ENCODE assay signal across 8 mouse cellular contexts in genomic region chr6:115134501-115135331, GRCm38 (mm10). TPM values are rescaled to one million over a fixed set of nuclear protein-coding genes. Genes with fewer than 3 reads are reported as not detected.
DNase-seq lines count a peak whose midpoint lies in the region; ATAC-seq and TF ChIP-seq lines count a peak whose summit lies in the region.

TSS of gene Syn2 (plus strand) at chr6:115134902.

- peak; percentile 81 for DNase-seq in R1 (ENCODE audit: low read depth, low spot score)
- peak; percentile 96 for DNase-seq in cerebellum, adult 9-11 months
- peak; percentile 84 to 90 for DNase-seq in frontal cortex, postnatal 14 days (ENCODE audit: low spot score in 2 of 2)
- peak; percentile 89 for DNase-seq in hindbrain, embryonic 10.5 days (ENCODE audit: low spot score)
- peak; percentile 92 for DNase-seq in layer of hippocampus, adult 9-11 months
- peak; percentile 93 for DNase-seq in lung, embryonic 14.5 days
- peak; percentile 66 for DNase-seq in ovary, postnatal 14 days (ENCODE audit: low spot score)
- DNase-seq in thymus, postnatal 0 days (ENCODE audit: low spot score), result peak; percentile 81

- H3K27me3 ChIP-seq in hindbrain, embryonic 10.5 days (ENCODE audit: insufficient read depth, poor library complexity, severe bottlenecking), result peaks cover 46% of the 10 kb centered on the region
- peaks cover 23% of the 10 kb centered on the region for H3K27me3 ChIP-seq in lung, embryonic 14.5 days (ENCODE audit: insufficient read depth, low read length)

- peak; percentile 97 for ATAC-seq in lung, embryonic 14.5 days (ENCODE audit: insufficient read depth)

- H3K4me2 ChIP-seq in lung, embryonic 14.5 days, result peak within 1 kb of the TSS; percentile 95

- peaks cover 13% of the 10 kb centered on the region for H3K4me1 ChIP-seq in hindbrain, embryonic 10.5 days (replicated peaks)
- H3K4me1 ChIP-seq in lung, embryonic 14.5 days (ENCODE audit: insufficient read depth), result no peaks in the 10 kb centered on the region

- no peaks in the 10 kb centered on the region for H3K9me3 ChIP-seq in hindbrain, embryonic 10.5 days
- H3K9me3 ChIP-seq in lung, embryonic 14.5 days (ENCODE audit: low read depth, low read length), result no peaks in the 10 kb centered on the region

- H3K4me3 ChIP-seq in hindbrain, embryonic 10.5 days, result peak within 1 kb of the TSS; percentile 75
- H3K4me3 ChIP-seq in lung, embryonic 14.5 days (ENCODE audit: low read depth, low read length), result peak within 1 kb of the TSS; percentile 57

- under 1% methylated on average over 75 of the region's 75 CpGs for WGBS in hindbrain, embryonic 10.5 days
- under 1% methylated on average over 75 of the region's 75 CpGs for WGBS in lung, embryonic 14.5 days

- no peaks in the 10 kb centered on the region for H3K36me3 ChIP-seq in hindbrain, embryonic 10.5 days
- H3K36me3 ChIP-seq in lung, embryonic 14.5 days (ENCODE audit: insufficient read depth), result no peaks in the 10 kb centered on the region

- TF ChIP-seq CTCF in lung, embryonic 14.5 days (IDR thresholded peaks at IDR 0.05; ENCODE audit: low read depth), result no peak

- peak within 1 kb of the TSS; percentile 85 for H3K27ac ChIP-seq in hindbrain, embryonic 10.5 days
- H3K27ac ChIP-seq in lung, embryonic 14.5 days (ENCODE audit: low read depth), result no peak within 1 kb of the TSS

- peak within 1 kb of the TSS; percentile 40 for H3K9ac ChIP-seq in lung, embryonic 14.5 days

RNA-seq across cellular contexts. Expression of gene Syn2, which starts in this region (rescaled TPM):
- 4.6 and 4.7 TPM in 2 replicates for polyA plus RNA-seq in hindbrain, embryonic 10.5 days (2016; fragmentation: Nextera tagmentation; extraction: Ambion mirVana)
- polyA plus RNA-seq in lung, embryonic 14.5 days (2014; fragmentation: Nextera tagmentation; extraction: Ambion mirVana), result 0.72 and 1.7 TPM in 2 replicates
- polyA plus RNA-seq in thymus, postnatal 0 days (2015; fragmentation: Nextera tagmentation; extraction: Ambion mirVana), result 0.64 and 0.72 TPM in 2 replicates

Comparison
In these comparisons a context has a peak if more than half of its experiments do, and no peak if none do; other contexts are left out.
1. Peak in DNase-seq in thymus, postnatal 0 days; RNA of the gene not detected or under 1 TPM.